ENCODE assay signal across 8 mouse cellular contexts in the genomic region with DNA sequence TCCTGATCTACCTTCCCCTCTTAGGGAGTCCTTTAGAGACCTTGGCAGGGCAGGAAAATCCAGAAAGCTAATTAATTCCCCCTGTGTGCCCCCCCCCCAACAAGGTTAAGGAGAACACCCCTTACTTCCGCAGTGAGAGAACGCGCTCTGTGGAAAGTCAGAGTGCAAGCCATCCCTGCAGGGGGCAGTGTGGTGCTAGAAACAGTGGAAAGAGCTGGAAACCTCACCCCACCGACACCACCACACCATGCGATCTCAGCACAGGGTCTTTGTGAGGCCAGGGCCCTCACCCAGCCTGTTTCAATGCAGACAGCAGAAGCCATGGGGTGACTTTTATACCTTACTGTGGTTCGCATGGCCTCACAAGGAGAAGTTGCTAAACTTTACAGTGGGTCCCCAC. TPM values are rescaled to one million over a fixed set of nuclear protein-coding genes. Genes with fewer than 3 reads are reported as not detected.
DNase-seq lines count a peak whose midpoint lies in the region; ATAC-seq and TF ChIP-seq lines count a peak whose summit lies in the region.
"Had no signal": no experiment of that assay in that cellular context is flagged by ENCODE, and none has a peak within 500 bp of the region (broad histone marks: within the 10 kb centered on the region; RNA-seq: fewer than 3 reads in every experiment).

No protein-coding gene starts in this region.

- H3K27me3 ChIP-seq in limb, embryonic 13.5 days: no peaks in the 10 kb centered on the region
- no peaks in the 10 kb centered on the region for H3K27me3 ChIP-seq in midbrain, postnatal 0 days (ENCODE audit: insufficient read depth, low read length)
- no peaks in the 10 kb centered on the region for H3K27me3 ChIP-seq in stomach, embryonic 14.5 days (ENCODE audit: control insufficient read depth, insufficient read depth, low read length)
- H3K27me3 ChIP-seq: limb, embryonic 12.5 days had no signal

- peaks cover 14% of the 10 kb centered on the region; the same call in 1 of the 2 replicates for H3K4me1 ChIP-seq in limb, embryonic 13.5 days
- H3K4me1 ChIP-seq in midbrain, postnatal 0 days (ENCODE audit: insufficient read depth, low read length): no peaks in the 10 kb centered on the region
- H3K4me1 ChIP-seq in stomach, embryonic 14.5 days (ENCODE audit: control insufficient read depth, insufficient read depth, low read length): 0 out of 2 replicates have a peak, but pooled peaks cover 3% of the 10 kb centered on the region

- H3K9me3 ChIP-seq in limb, embryonic 13.5 days: no peaks in the 10 kb centered on the region
- no peaks in the 10 kb centered on the region for H3K9me3 ChIP-seq in midbrain, postnatal 0 days (ENCODE audit: low read length)
- no peaks in the 10 kb centered on the region for H3K9me3 ChIP-seq in stomach, embryonic 14.5 days (ENCODE audit: control insufficient read depth, low read depth, low read length)
- H3K9me3 ChIP-seq: limb, embryonic 12.5 days had no signal

- H3K27ac ChIP-seq in limb, embryonic 13.5 days: no peak overlapping the region
- H3K27ac ChIP-seq in midbrain, postnatal 0 days (ENCODE audit: low read depth, low read length): no peak overlapping the region
- H3K27ac ChIP-seq in stomach, embryonic 14.5 days (ENCODE audit: low read length): no peak overlapping the region
- H3K27ac ChIP-seq: limb, embryonic 12.5 days had no signal

- H3K4me3 ChIP-seq in limb, embryonic 13.5 days: no peak overlapping the region
- H3K4me3 ChIP-seq in midbrain, postnatal 0 days (ENCODE audit: low read depth, low read length): no peak overlapping the region
- no peak overlapping the region for H3K4me3 ChIP-seq in stomach, embryonic 14.5 days (ENCODE audit: low read depth, low read length)
- H3K4me3 ChIP-seq: limb, embryonic 12.5 days had no signal

- no peak overlapping the region for H3K9ac ChIP-seq in limb, embryonic 13.5 days
- no peak overlapping the region for H3K9ac ChIP-seq in midbrain, postnatal 0 days (replicated peaks; ENCODE audit: low read length, poor library complexity, severe bottlenecking)
- no peak overlapping the region for H3K9ac ChIP-seq in stomach, embryonic 14.5 days (replicated peaks; ENCODE audit: low read depth, low read length)
- H3K9ac ChIP-seq: limb, embryonic 12.5 days had no signal

- DNase-seq in adrenal gland, postnatal 14 days: peak; percentile 89
- DNase-seq in embryo, embryonic 10.5 days (ENCODE audit: low spot score): peak; percentile 88
- DNase-seq in kidney, adult 8-10 months: peak; percentile 70 to 84
- peak; percentile 83 for DNase-seq in midbrain, postnatal 0 days (ENCODE audit: low spot score)

- WGBS in limb, embryonic 13.5 days: 13% methylated on average over 6 of the region's 6 CpGs
- 10% methylated on average over 6 of the region's 6 CpGs for WGBS in midbrain, postnatal 0 days
- 19% methylated on average over 6 of the region's 6 CpGs for WGBS in stomach, embryonic 14.5 days

- no peaks in the 10 kb centered on the region for H3K36me3 ChIP-seq in limb, embryonic 13.5 days
- H3K36me3 ChIP-seq in midbrain, postnatal 0 days (ENCODE audit: insufficient read depth, low read length): no peaks in the 10 kb centered on the region
- no peaks in the 10 kb centered on the region for H3K36me3 ChIP-seq in stomach, embryonic 14.5 days (ENCODE audit: control insufficient read depth, insufficient read depth, low read length)
- H3K36me3 ChIP-seq: limb, embryonic 12.5 days had no signal

- peak; percentile 85 for TF ChIP-seq CTCF in midbrain, postnatal 0 days (IDR thresholded peaks at IDR 0.05)

- no peak overlapping the region for H3K4me2 ChIP-seq in limb, embryonic 13.5 days (replicated peaks)
- H3K4me2 ChIP-seq in midbrain, postnatal 0 days (ENCODE audit: low read depth, low read length, poor library complexity, severe bottlenecking): no peak overlapping the region
- no peak overlapping the region for H3K4me2 ChIP-seq in stomach, embryonic 14.5 days (replicated peaks; ENCODE audit: low read depth, low read length)
- H3K4me2 ChIP-seq: limb, embryonic 12.5 days had no signal

- peak; percentile 92 for ATAC-seq in granulocyte monocyte progenitor cell, adult 5-6 weeks (replicated peaks; ENCODE audit: poor library complexity, severe bottlenecking)
- ATAC-seq in limb, embryonic 13.5 days (ENCODE audit: low FRiP score, low read depth): peak; percentile 51; the same call in 1 of the 2 replicates
- peak; percentile 44; the same call in 1 of the 2 replicates for ATAC-seq in midbrain, postnatal 0 days (ENCODE audit: low FRiP score)
- peak; percentile 56; the same call in 1 of the 2 replicates for ATAC-seq in stomach, embryonic 14.5 days (ENCODE audit: insufficient number of reproducible peaks, insufficient read depth, low FRiP score, low read depth)

RNA-seq across cellular contexts. Expression of gene D430019H16Rik, which starts 44.2 kb away (rescaled TPM):
- 4.9 and 5.7 TPM in 2 replicates for total RNA-seq in adrenal gland, postnatal 14 days (2021)
- total RNA-seq in granulocyte monocyte progenitor cell, adult 5-6 weeks (2014; fragmentation: Nextera tagmentation): not detected in 2 replicates
- total RNA-seq in granulocyte monocyte progenitor cell, adult 5-6 weeks (2017): not detected in 2 replicates
- 3.0 and 3.4 TPM in 2 replicates for polyA plus RNA-seq in limb, embryonic 13.5 days (2015; fragmentation: Nextera tagmentation; extraction: Ambion mirVana)
- 176 and 186 TPM in 2 replicates for total RNA-seq in midbrain, postnatal 0 days (2014; rRNA removed)
- polyA plus RNA-seq in midbrain, postnatal 0 days (2015; fragmentation: Nextera tagmentation; extraction: Ambion mirVana): 10.9 and 13.1 TPM in 2 replicates
- 3.8 and 4.7 TPM in 2 replicates for polyA plus RNA-seq in stomach, embryonic 14.5 days (2014; fragmentation: Nextera tagmentation; extraction: Ambion mirVana)

Comparison
In these comparisons a context has a peak if more than half of its experiments do, and no peak if none do; other contexts are left out.
1. RNA of gene D430019H16Rik, which starts 44.2 kb away (total RNA-seq): 176 to 186 TPM in midbrain, postnatal 0 days; 4.9 to 5.7 TPM in adrenal gland, postnatal 14 days and not detected in granulocyte monocyte progenitor cell, adult 5-6 weeks; every median in the first group is over 10 times any median in the second.
2. Peak in every context shown above with its lines, with median percentiles within 50 percentile points of each other: DNase-seq and ATAC-seq.